Mouse (Mus musculus) retina, postnatal 7 days (tissue): ENCODE data around the gene Akt3.
A peak's percentile ranks its signal among the peaks of the same experiment; 100 is the strongest.

ENCODE experiments used
- DNase-seq: peaks from one replicate; pipeline ENCODE4 v3.0.0-alpha.2; 2012; ENCODE audit warnings: low read depth, low spot score

Gene Akt3

GRCm38 (mm10) chr1:176982671-176983070, 275.3 kb downstream of the Akt3 start:
- no peak for DNase-seq

GRCm38 (mm10) chr1:176981511-176981910, 276.5 kb downstream of the Akt3 start:
- peak; percentile 49 for DNase-seq

- no peak for DNase-seq
These were observed 277.1 kb downstream of the Akt3 start for GRCm38 (mm10) chr1:176980801-176981400.

- no peak for DNase-seq
These were observed 277.9 kb downstream of the Akt3 start for GRCm38 (mm10) chr1:176980140-176980539.

GRCm38 (mm10) chr1:176979235-176979634, 278.8 kb downstream of the Akt3 start:
- no peak for DNase-seq

GRCm38 (mm10) chr1:176973356-176974088, 284.5 kb downstream of the Akt3 start:
- no peak for DNase-seq

- no peak for DNase-seq
These were observed 286.6 kb downstream of the Akt3 start for GRCm38 (mm10) chr1:176971479-176971797.

GRCm38 (mm10) chr1:176970635-176971478, 287.1 kb downstream of the Akt3 start:
- DNase-seq, result no peak
